Mouse (Mus musculus) R1 (cell line): Measurements from ENCODE around the gene Ctbp1.

Source experiments
- DNase-seq: peaks from one replicate; pipeline ENCODE4 v3.0.0-alpha.2; 2018; ENCODE audit warnings: low read depth, low spot score

Gene Ctbp1

DNA sequence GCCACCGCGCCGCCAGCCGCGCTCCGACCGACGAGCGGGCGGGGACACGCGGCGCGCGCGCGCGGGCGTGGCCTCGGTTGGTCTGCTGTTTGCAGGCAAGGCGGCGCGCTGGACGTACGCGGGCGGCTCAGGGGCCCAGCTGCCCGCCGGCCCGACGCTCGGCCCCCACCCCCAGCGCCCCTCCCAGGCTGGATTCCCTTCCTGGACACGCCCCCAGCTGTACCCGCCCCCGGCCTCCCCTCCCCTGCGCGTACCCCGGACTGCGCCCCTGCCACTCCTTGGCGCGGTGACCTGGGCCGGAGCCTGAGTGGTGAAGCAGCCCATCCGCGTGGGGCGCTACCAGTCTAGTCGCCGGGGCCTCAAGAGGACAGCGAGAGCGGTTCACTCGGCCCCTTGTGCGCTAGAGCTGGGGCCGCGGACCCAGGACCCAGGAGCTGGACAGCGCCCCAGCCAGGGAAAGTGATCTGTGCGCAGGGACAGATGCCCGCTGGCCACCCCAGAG, at the start of gene Ctbp1:
Gene Ctbp1 (minus strand): TSS at position 42 of the 502 bp plus-strand sequence.
- peak; percentile 88 for DNase-seq

DNA sequence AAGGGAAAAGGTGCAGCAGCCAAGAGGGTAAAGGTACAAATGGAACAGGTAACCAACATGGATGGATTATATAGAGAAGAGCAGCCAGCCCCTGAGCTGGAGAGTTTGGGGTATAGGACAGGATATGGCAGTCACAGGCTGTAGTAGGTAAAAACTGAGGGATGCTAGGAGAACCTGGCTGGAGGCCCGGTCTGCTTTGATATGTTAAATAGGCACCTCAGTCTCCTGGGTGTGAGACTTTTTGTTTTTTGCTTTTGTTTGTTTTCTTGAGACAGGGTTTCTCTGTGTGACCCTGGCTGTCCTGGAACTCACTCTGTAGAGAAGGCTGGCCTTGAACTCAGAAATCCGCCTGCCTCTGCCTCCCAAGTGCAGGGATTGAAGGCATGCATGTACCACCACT, 49.7 kb upstream of the Ctbp1 start:
- DNase-seq: peak; percentile 64

DNA sequence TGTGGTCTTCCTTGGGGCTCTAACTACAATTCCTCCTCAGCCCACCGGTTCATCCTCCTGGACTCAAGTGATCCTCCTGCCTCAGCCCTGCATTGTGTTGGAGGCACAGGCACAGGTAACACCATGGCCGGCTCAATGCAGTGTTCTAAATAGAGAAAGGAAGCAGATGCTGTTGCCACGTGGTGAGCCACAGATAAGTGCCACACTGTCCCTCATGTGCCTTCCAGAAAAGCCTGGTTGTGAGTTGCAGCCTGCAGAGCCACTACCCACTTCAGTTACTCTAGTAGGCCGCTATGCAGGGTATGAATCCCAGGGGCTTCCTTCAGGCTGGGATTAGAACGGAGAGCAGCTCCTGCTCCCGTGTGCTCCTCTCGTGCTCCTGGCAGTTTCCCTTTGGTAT, 37.4 kb upstream of the Ctbp1 start:
- DNase-seq: no peak

DNA sequence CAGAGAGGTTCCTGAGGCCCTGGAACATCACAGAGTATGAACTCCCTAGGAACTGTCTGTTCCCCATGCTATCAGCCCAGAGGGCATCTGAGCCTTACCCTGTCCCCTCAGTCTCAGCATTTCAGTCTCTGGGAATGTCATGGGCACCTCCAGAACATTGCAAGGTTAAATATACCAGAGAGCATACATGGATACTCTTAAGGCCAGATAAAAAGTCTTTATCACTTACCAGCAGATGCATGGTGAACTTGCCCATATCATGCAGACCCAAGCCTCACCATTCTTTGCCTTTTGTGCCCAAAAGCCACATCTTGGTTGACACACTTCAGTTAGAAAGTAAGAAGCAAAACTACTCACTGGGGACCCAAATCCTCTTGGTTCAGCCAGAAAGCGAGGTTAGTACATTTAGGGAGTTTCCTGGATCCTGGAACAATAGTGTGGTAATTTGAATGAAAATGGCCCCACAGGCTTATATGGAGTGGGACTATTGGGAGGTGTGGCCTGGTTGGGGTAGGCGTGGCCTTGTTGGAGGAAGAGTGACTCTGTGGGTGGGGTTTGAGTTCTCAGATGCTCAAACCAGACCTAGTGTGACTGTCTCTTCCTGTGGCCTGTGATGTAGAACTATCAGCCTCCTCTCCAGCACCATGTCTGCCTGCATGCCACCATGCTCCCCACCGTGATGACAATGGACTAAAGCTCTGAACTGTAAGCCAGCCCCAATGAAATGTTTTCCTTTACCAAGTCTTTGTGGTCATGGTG, 36.1 kb upstream of the Ctbp1 start:
- peak; percentile 97 for DNase-seq

DNA sequence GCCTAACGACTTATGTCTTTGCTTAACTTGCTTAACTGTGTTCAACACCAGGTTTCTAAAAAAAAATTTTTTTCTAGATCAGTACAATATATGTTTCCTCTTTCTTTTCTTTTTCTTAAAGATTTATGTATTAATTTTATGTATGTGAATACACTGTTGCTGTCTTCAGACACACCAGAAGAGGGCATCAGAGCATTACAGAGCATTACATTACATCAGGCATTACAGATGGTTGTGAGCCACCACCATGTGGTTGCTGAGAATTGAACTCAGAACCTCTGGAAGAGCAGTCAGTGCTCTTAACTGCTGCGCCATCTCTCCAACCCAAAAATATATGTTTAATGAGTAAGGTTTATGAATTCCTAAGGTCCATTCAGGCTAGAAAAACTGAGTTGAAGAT, 27.0 kb upstream of the Ctbp1 start:
- DNase-seq: no peak

DNA sequence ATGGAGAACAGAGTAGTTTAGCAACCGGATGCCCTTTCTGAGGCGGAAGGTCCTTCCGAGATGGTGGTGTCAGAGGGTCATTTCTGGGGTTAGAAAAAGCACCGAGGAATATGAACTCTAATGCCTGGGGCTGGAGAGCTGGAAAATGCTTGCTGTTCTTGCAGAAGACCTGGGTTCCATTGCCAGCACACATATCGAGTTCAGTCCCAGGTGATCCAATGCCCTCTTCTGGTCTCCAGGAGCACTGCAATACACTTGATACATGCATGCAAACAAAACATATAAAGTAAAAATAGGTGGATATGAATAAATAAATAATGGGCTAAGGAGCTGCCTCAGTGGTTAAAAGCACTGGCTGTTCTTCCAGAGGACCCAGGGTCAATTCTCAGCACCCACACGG, 22.4 kb upstream of the Ctbp1 start:
- DNase-seq: peak; percentile 30

DNA sequence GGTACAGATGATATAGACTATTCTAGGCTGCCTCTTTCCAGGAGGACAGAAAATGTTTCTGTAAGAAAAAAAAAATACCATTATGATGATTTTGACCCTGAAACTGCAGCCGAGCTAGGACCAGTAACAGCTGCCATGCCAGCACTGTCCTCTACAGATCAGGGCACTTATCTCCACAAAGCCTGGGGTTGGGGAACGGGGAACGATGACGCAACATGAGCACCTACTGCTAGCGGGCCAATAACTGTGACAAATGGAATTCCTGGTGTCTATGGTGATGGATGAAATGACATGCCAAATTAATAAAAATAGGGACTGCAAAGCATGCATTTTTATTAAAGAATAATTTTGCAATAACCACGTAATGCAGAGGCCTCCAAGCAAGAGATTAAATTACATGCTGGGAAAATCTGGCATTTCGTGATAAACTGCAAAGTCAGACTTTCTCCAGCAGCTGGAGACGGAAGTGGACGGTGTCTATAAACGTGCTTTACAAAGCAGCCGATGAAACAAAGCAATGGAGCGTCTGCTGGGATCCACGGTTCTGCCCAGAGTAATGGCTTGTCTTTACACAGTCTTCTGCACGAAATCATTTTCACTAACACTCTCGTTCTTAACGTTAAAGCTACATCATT, 19.1 kb upstream of the Ctbp1 start:
- no peak for DNase-seq

DNA sequence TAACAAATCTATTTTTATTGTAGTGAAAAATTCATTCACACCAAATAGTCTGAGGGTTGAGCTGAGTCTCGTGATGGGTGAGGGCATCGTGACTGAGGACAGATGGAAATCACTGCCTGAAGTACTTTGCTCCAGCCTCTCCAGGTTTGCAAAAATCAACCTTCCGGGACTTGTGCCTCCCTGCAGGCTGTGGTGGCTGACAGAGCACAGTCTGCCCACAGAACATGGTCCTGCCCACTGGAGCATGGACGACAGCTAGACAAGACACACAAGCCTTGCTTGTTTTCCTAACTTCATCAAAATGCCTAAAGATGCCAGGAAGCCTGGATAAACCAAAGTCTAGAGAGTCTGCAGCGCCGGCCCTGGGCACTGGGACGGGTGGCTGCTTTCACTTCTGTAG, 9.2 kb upstream of the Ctbp1 start:
- DNase-seq: no peak

DNA sequence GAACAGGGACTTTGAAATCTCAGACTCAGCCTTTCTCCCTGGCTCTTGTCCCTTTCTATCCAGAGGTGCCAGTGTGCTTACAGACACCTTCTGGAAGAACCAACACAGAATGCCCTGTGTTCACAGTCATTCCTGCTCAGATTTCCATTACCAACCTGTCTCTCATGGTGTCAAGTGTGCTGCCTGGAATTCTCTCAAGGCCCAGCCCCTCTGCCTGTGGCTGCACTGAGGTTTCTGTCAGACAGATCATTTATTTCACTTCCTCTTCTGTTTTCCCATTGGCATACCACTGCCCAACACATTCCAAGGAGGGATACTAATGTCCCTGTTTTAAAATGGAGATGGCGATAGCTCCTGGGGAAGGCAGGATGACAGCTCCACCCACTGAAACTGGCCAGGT, 6.6 kb upstream of the Ctbp1 start:
- DNase-seq: no peak

DNA sequence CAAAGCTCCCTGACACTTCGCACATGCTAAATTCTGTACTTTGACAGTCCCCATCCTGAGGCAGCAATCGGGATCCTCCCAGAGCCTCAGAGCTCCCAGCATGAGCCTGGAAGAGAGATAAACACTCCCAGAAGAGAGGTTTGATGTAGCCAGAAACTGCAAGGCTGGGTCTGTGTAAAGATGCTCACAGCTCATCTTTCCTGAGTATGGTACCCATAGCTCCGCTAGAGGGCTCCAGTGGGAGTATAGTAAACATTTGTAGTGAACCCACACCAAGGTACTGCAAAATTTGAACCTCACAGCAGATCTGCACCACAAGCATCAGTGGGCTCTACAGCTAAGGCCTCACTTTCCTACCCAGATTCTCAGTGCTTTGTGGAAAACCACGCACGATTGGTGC, 4.2 kb upstream of the Ctbp1 start:
- peak; percentile 54 for DNase-seq

DNA sequence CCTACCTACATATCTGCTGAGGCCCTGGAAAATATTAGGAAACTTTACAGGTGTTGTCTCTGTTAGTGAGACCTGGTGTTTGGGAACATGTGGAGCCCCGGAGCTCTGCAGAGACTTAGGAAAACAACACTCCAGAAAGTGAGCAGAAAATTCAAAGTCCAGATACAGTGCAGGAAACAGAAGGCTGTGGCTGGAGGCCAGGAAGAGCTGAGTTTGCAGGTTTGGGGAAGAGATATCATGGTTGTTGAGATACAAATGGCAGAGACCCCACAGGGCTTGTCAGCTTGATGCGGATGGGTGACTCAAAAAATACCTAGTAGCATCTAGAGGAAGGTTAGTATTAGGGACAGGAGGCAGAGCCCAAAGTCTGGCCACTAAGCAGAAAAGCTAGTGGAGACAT, 2.5 kb upstream of the Ctbp1 start:
- DNase-seq: no peak

DNA sequence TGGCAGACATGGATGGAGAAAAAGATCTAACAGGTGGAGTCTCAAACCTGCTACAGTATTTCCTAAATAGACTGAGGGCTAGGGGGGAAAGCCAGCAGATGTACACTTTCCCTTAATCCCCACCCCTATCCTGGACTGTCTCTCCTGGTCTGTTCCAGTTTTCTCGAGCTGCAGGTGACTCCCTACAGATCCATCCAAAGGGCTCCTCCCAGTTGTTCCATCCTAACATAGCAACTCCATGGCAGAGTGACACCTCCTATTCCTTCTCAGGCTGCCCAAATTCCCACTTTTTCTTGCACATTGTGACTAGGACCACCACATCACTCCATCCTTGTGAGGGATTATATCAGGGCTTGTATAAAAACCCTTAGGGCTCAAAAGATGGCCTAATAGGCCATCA, 960 bp upstream of the Ctbp1 start:
- no peak for DNase-seq

DNA sequence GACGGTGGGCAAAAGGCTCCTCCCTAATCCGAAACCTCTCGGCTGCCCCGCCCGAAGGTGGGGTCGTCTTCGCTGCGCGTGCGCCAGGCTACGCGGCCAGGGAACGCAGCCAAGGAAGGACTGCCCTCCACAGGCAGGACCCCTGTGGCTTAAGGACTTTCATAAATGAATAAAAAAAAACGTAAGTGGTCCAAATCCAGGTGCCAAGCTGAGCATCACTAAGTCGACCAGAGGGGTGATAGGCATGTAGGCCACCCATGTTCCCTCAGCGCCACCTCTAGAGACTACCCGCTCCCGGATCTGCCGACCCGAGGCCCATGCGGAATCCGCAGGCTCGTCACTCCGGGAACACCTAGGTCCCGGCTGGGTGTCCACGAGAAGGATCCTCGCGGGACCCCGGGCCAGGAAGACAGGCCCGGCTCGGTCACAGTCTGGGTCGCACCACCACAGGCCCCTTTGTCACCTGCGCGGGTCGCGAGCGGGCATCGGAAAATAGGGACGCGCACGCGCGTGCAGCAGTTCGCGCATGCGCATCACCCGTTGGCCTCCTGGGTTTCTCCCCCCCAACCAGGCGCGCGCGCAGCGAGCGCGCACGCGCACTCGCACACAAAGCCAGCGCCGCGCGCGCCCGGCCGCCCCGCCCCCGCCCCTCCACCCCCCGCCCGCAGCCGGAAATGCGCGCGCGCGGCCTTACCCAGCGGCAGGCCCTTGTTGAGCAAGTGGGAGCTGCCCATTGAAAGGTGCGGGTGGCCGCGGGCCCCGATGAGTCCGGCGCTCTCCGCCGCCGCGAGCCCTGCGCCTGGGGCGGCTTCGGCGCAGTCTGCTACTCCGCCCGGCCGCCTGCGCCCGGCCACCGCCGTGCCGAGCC, 475 bp downstream of the Ctbp1 start:
- peak; percentile 89 for DNase-seq

DNA sequence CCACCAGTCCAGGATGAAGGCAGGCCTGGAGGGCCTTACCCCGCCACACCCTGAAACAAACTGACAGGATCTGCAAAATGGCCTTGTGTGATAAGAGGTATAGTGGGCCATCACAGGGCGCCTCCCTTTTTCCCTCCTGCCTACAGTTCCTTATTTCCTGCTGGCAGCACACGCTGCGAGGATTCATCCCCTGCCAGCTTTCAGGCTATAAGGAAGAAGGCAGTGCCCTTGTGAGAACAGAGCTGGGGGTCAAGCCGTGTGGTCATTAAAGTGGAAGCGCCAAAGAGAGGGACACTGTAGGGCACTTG, 1.1 kb downstream of the Ctbp1 start:
- DNase-seq: no peak

DNA sequence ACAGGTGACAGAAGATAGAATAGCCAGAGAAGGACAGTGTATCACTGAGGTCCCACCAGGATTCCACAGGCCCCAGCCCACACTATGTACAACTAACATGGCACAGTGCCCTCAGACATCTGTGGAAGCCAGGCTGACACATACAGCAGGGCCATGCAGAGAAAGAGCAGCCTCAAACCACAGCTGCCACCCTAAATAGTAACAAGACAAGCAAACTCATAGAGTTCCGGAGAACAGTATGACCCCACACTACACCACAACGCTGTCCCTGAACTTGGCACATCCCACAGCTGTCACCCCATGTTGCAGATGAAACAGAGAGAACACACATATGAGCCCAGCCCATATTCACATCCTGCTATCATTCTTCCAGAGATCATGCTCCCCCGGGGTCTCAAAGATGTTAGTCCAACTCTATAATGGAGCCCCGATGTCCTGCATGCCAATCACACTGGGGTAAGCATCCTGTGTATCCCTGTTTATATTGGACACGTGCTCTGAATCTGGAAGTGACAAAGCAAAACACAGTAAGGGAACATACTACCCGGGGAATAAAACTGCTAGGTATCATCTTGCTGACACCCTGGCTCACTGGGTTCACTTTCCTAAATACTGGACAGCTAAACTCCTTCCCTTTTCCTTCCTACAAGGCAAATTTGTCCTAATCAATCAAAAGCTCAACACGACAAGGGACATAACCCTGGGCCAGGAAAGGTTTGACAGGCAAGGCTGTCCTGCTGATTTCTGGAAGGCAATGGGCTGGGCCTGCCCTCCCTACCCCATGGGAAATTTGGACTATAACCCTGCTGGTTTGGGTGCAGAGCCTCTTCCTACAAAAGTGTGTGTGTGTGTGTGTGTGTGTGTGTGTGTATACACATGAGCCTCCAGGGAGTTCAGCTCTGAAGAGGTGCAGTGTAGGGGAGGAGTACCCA, 1.7 kb downstream of the Ctbp1 start:
- no peak for DNase-seq

DNA sequence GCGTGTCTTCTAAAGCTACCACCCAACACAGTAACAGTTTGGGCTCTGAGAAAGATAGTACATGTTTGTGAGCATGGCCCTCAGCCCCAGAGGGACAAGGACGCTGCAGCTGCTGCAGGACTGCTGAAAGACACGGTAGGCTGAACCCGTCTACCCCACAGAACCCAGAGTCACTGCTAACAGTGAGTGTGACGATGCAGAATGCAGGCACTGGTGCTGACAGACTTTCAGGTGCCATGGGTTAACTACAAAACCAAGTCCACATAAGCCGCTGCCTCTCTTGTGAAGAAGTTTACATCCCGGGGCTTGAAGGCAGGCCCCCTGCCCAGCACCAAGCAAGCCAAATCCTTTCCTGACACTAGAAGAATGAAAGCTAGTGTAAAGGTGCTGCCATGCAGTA, 2.6 kb downstream of the Ctbp1 start:
- DNase-seq: no peak

DNA sequence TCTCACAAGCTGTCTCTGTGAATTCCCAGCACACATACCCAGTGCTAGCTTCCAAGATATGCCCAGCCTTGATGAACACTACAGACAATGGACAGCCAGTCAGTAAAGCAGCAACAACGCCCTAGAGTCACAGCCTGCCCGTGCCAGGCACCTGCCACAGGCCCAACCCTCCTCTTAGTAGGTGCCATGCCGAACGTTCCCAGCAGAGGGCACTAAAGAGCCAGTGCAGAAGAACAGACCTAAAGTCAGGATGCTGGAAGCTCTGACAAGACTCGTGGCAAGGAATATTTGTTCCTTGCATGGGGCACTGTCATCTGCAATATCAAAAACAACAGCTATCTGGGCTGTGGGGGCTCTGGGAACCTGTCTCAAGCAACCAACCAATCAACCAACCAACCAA, 4.2 kb downstream of the Ctbp1 start:
- DNase-seq: peak; percentile 84

DNA sequence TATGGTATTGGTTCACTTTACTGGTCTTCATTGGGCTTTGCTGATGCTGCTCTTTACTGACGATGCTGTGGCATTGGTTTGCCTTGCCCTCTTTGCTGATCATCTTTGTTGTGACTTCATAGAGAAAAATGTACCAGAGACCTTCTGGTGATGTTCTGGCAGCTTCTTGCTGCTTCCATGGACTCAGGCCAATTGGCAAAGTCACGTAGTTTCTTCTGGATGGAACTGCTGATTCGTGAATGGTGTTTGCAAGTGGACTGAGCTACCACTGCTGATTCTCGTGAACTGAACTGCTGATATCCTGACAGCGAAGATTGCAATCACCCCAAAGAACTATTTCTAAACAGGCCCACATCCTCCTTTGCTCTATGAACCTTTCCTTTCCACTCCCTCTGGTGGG, 20.4 kb downstream of the Ctbp1 start:
- no peak for DNase-seq

DNA sequence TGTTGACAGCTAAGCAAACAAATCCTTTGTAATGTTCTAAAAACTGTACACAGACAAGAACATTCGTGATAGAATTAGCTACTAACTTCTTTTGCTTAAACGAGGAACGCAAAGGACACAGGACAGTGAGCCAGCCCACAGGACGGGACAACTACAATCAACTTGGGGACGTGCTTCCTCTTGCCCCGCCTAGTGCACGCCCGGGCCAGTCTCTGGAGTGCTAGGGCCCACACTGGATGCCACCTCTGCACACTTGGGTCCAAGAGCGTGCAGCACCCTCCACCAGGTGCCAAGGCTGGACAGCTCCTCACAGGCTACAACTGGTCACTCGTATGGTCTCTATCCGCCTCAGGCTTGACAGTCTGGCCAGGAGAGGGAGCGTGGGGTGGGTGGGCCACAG, 26.6 kb downstream of the Ctbp1 start:
- no peak for DNase-seq

DNA sequence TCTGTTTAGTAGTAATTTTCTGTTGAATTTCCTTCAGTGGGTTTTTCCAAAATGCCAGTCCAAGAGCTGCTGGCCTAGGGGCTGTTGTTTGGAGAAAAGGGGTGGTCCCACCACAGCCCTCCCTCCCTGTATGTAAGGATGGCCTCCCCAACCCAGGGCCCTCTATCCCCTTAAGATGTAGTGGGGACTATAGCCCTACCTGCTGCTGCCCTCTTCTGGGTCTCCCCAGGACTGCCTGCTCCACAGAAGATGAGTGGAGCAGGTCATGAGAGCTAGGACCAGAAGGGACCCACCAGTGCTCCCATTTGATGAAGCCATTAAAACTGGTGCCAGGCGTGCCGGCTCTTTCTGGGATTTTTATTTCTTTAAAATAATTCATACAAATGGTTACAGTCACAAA, 27.4 kb downstream of the Ctbp1 start:
- no peak for DNase-seq

DNA sequence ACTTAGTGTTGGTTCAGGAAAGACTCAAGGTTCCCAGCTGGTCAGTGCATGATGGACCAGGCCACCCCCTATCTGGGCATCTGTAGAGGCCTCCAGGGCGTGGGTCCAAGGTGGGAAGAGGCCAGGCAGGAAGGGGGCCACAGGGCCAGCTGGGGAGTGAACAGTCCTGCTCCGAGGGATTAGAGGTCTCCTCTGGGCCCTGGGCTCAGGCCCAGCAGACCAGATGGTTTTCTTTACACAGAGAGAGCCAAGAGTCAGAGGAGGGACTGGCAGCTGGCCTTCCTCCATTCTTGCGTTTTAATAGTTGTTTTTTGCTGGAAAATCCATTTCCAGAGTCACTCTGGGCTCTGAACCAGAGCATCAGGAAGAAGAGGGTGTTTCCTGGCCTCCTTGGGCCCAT, 29.1 kb downstream of the Ctbp1 start:
- no peak for DNase-seq
